Mouse (Mus musculus) heart, embryonic 10.5 days (tissue): Measurements from ENCODE around the gene Frmpd2. TPM values are rescaled to one million over a fixed set of nuclear protein-coding genes. Genes with fewer than 3 reads are reported as not detected.
"Not testable (repeated sequence)": the region's sequence is repeated elsewhere in the genome, so short reads cannot be mapped to it uniquely, and the experiment has no call there.

Experiments
- DNase-seq: peaks from one replicate; pipeline ENCODE4 v3.0.0-alpha.2; 2017; ENCODE audit warnings: low spot score
- H3K27ac ChIP-seq: fragments of 300-500 bp; sonication (generic); 2 replicates; pipeline ENCODE4 v1.5.1; 2016; ENCODE audit warnings: mild to moderate bottlenecking
- H3K27me3 ChIP-seq: fragments of 300-500 bp; sonication (generic); 2 replicates; pipeline ENCODE4 v1.6.1; 2016; ENCODE audit warnings: mild to moderate bottlenecking; ENCODE audit not compliant: poor library complexity, insufficient read depth, severe bottlenecking
- H3K36me3 ChIP-seq: fragments of 300-500 bp; sonication (generic); 2 replicates; pipeline ENCODE4 v1.6.1; 2016; ENCODE audit warnings: mild to moderate bottlenecking, moderate library complexity
- H3K4me1 ChIP-seq: fragments of 300-500 bp; sonication (generic); 2 replicates; pipeline ENCODE4 v1.6.1; 2016; ENCODE audit warnings: mild to moderate bottlenecking
- H3K4me3 ChIP-seq: fragments of 300-500 bp; sonication (generic); 2 replicates; pipeline ENCODE4 v1.5.1; 2016; ENCODE audit warnings: mild to moderate bottlenecking, moderate library complexity
- H3K9me3 ChIP-seq: fragments of 300-500 bp; sonication (generic); 2 replicates; pipeline ENCODE4 v1.6.1; 2016; ENCODE audit warnings: mild to moderate bottlenecking, moderate library complexity
- WGBS: fragments of 180-500 bp; shearing (Covaris S2); methylation state at CpG from one replicate; pipeline ENCODE4 v1.1.7; 2016; 5-methylcytosine and 5-hydroxymethylcytosine counted together
- polyA plus RNA-seq: library from polyadenylated mRNA; unstranded; fragments of >200 nt; fragmentation: Nextera tagmentation; extraction: Ambion mirVana; gene quantifications from 2 replicates; pipeline ENCODE4 v1.2.1, GENCODE M21; 2016

Gene Frmpd2
- 0.05 and 0.09 TPM in 2 replicates for polyA plus RNA-seq

DNA sequence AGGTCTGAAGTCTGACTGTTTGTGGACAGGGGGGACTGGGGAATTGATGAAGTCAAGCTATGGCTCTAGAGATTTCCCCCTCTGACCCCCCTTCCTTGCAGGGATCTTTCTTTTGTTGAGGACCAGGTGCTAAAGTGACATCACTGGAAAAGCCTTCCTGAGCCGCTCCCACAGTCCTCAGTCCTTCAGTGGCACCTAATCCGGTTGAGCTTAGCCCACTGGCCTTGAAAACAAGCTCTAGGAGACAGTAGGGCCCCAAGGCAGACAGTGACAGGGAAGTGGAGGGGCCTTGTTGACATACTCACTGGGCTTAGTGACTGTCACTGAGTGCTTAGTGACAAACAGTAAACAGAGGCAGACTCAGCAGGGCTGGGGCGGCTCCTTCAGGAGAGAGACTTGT lies at the start of gene Frmpd2:
Frmpd2 (plus strand) TSS at position 366 of the 400 bp plus-strand sequence.
- no peaks in the 10 kb centered on the region for H3K9me3 ChIP-seq
- peaks cover 13% of the 10 kb centered on the region for H3K4me1 ChIP-seq
- no peak within 1 kb of the TSS for H3K4me3 ChIP-seq
- H3K27ac ChIP-seq, result 0 out of 2 replicates have a peak within 1 kb of the TSS, but pooled peaks have one; percentile 6
- H3K36me3 ChIP-seq, result no peaks in the 10 kb centered on the region
- WGBS, result 30% methylated on average over 3 of the region's 3 CpGs
- H3K27me3 ChIP-seq, result no peaks in the 10 kb centered on the region
- no peak for DNase-seq

DNA sequence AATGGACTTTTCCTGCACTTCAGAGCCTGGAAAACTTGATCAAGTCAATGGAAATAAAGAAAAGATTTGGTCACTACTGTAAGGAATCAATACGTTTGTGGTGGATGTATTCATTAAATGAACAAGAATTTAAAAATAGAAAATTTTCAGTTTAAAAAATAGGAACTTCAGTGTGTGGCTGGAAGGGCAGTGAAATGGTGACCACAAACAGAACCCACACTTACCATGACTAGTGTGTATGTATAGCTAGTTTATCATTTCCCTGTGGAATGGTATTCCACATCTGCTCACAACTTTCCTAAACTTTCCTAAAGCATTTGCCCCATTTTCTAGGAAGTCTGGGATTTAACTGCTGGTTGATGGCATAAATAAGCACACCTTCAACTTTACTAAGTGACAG lies 48.5 kb upstream of the Frmpd2 start:
- DNase-seq, result no peak
- H3K36me3 ChIP-seq, result 0 out of 2 replicates have a peak, but pooled peaks cover 5% of the 10 kb centered on the region
- WGBS, result 88% methylated on average over 1 of the region's 1 CpGs
- H3K27me3 ChIP-seq, result no peaks in the 10 kb centered on the region
- H3K4me1 ChIP-seq, result peaks cover 7% of the 10 kb centered on the region; the same call in 1 of the 2 replicates
- no peaks in the 10 kb centered on the region for H3K9me3 ChIP-seq
- H3K27ac ChIP-seq, result no peak overlapping the region
- H3K4me3 ChIP-seq, result no peak overlapping the region

DNA sequence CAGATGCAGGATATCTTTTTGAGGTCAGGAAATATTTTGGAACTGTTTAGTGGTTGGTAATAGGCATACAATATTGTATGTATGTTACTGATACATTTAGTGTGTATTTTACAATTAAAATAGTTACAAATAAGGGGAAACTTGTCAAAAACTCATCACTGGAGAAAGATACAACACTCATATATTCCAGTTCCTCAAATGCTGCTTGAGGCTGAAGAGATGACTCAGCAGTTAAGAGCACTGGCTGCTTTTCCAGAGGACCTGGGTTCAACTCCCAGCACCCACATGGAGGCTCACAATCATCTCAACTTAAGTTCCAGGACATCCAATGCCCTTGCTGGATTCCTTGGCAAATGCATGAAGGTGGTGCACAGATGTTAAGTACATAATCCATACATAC lies 47.4 kb upstream of the Frmpd2 start:
- 0 out of 2 replicates have a peak, but pooled peaks cover 5% of the 10 kb centered on the region for H3K36me3 ChIP-seq
- H3K27me3 ChIP-seq, result no peaks in the 10 kb centered on the region
- no peak overlapping the region for H3K4me3 ChIP-seq
- DNase-seq, result no peak
- H3K9me3 ChIP-seq, result no peaks in the 10 kb centered on the region
- no peak overlapping the region for H3K27ac ChIP-seq
- H3K4me1 ChIP-seq, result peaks cover 7% of the 10 kb centered on the region; the same call in 1 of the 2 replicates

DNA sequence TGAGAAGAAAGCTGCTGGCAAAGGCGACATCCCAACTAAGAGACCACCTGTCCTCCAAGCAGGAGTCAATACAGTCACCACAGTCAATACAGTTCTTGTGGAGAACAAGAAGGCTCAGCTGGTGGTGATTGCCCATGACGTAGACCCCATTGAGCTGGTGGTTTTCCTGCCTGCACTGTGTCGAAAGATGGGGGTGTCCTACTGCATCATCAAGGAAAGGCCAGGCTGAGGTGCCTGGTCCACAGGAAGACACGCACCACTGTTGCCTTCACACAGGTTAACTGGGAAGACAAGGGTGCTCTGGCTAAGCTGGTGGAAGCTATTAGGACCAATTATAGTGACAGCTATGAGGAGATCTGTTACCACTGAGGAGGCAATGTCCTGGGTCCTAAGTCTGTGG lies 39.0 kb upstream of the Frmpd2 start:
- DNase-seq, H3K27me3 ChIP-seq, H3K27ac ChIP-seq, H3K4me3 ChIP-seq, H3K4me1 ChIP-seq: not testable (repeated sequence)
- WGBS, result 89% methylated on average over 4 of the region's 4 CpGs
- H3K36me3 ChIP-seq, result peaks cover 14% of the 10 kb centered on the region
- peaks cover 11% of the 10 kb centered on the region for H3K9me3 ChIP-seq

DNA sequence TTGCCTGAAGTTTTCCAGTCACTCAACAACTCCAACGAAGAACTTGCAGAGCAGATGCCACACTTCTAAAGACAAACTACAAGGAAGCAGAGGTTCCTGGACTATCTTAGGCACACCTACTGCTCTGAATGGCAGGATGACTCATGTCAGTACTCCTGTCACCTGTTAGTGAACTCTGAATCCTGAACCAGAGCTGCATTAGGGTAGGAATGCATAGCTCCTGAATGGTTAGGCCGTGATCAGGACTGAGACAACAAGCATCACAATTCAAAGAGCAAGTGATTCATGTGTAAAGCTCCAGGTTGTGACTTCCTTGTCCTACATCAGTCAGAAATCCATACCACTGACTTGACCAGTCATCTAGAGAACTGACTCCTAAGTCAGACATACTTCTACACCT lies 27.7 kb upstream of the Frmpd2 start:
- Histone ChIP-seq H3K36me3 (no peaks in the 10 kb centered on the region), H3K9me3 (no peaks in the 10 kb centered on the region), H3K4me1 (peaks cover 26% of the 10 kb centered on the region), H3K27ac (no peak overlapping the region), H3K4me3 (no peak overlapping the region), H3K27me3 (peaks cover 4% of the 10 kb centered on the region)
- 57% methylated on average over 2 of the region's 2 CpGs for WGBS
- DNase-seq, result no peak

DNA sequence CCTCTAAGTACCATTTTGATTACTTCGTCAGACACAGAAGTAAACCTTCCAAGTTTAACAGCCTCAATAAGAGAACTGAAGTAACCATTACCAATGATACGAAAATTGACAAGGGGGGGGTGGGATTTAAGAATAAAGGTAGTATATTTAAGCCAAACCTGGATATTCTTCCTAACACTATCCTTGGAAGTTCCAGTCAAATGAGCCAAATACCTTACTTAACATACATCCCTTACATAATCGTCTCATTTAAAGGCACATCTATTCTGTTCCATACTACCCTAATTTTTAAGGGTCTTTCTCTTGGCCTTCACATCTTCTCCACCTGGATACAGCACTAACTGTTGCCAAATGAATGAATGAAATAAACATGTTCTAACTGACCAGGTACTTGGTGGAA lies 25.5 kb upstream of the Frmpd2 start:
- Histone ChIP-seq H3K4me3 (peak overlapping the region; percentile 90), H3K27me3 (peaks cover 21% of the 10 kb centered on the region), H3K4me1 (peaks cover 26% of the 10 kb centered on the region), H3K36me3 (no peaks in the 10 kb centered on the region), H3K9me3 (no peaks in the 10 kb centered on the region), H3K27ac (peak overlapping the region; percentile 99)
- WGBS, result 51% methylated on average over 3 of the region's 3 CpGs
- no peak for DNase-seq

DNA sequence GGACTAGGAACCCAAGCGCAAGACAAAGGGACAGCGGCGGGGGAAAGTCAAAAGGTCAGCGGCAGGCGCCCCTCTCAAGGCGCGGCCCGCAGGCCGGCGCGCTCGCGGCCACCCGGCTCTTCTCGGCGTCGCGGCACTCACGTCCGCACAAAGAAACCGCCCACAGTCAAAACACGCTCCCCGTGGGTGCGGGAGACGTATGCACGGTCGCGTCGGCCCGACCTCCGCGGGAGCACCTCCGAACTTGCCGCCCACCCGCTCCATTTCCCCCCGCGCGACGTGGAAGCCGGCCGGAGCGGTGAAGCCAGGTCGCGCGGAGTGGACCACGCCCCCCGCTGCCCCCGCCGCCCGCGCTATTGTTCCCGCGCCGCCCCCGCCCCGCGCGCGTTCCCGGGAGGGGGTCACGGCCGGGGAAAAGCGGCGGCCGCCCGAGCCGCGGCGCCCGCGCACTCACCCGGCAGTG lies 24.9 kb upstream of the Frmpd2 start:
- peak; percentile 83 for DNase-seq
- H3K27ac ChIP-seq, result peak overlapping the region; percentile 99
- no peaks in the 10 kb centered on the region for H3K9me3 ChIP-seq
- peaks cover 24% of the 10 kb centered on the region for H3K4me1 ChIP-seq
- peak overlapping the region; percentile 90 for H3K4me3 ChIP-seq
- H3K27me3 ChIP-seq, result peaks cover 22% of the 10 kb centered on the region
- H3K36me3 ChIP-seq, result no peaks in the 10 kb centered on the region
- WGBS, result under 1% methylated on average over 66 of the region's 72 CpGs

DNA sequence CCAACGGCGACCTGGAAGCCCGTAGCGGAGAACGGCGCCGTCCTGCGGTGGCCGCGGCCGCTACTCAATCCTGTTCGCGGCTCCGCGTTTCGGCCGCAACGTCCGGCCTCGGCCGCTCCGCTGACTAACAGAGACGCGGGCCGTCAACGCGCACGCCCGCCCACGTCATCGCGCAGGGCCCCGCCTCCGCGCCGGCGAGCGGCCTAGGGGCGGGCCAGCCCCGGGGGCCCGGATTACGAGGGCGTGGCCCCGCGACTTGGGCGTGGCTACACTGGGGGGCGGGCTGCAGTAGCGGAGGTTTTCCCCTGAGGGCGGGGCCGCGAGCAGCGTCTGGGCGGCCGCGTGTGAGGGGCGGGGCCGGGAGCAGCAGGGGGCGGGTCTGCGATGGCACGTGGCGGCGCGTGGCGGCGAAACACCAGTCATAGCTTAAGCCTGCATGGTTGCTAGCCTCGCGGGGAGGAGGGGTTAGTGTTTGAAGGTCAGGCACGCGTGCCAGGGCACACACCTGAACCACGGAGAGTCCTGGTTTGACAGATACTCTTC lies 24.4 kb upstream of the Frmpd2 start, which contains the start of gene Mapk8:
Mapk8 (minus strand) TSS at position 132 of the 543 bp plus-strand sequence.
- Histone ChIP-seq H3K4me3 (peak within 1 kb of the TSS; percentile 90), H3K36me3 (no peaks in the 10 kb centered on the region), H3K9me3 (no peaks in the 10 kb centered on the region), H3K4me1 (peaks cover 22% of the 10 kb centered on the region), H3K27me3 (peaks cover 22% of the 10 kb centered on the region), H3K27ac (peak within 1 kb of the TSS; percentile 99)
- peak; percentile 97 for DNase-seq
- 1% methylated on average over 67 of the region's 70 CpGs for WGBS

DNA sequence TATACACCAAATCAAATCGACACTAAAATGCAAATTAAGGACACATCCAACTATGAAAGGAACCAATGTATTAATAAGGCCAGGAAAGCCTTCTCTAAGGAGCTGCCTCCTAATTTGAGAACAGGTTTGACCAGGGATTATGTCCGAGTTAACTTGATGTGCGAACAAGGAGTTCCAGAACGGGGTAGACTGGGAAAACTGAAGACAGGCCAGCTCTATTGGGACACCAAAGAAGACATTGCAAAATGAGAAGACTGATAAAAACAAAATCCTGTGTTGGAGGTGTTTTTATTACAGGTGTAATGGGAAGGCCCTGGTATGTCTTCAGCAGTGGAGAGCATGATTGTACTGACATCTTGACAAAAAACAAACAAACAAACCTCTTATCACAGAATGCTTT lies 23.2 kb upstream of the Frmpd2 start:
- no peaks in the 10 kb centered on the region for H3K36me3 ChIP-seq
- H3K4me1 ChIP-seq, result peaks cover 22% of the 10 kb centered on the region
- H3K27ac ChIP-seq, result no peak overlapping the region
- no peak for DNase-seq
- H3K9me3 ChIP-seq, result no peaks in the 10 kb centered on the region
- H3K27me3 ChIP-seq, result peaks cover 22% of the 10 kb centered on the region
- WGBS, result 81% methylated on average over 4 of the region's 4 CpGs
- H3K4me3 ChIP-seq, result no peak overlapping the region

DNA sequence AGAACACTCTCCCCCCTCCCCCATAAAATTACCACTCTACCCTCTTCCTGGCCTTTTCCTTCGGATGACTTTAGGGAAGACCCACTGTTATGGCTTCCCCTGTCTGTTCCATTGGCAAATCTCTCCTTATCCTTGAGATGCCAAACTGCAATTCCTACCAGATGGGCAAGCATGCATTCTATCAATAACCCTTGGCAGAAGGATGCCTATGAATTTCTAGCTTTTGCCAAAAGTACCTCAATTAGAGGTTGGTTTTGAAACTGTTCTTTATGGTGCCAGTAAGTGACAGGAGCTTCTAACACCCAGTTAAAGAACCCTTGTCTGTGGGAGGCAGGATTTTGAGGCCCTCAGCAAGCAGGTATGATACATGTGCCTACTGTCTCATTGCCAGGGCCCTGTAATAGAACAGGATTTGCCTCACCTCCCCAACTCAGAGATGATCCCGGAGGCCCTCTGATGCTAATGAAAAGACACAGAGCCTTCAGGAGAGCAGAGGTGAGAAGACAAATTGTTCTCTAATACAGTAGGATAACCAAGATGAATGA lies 22.1 kb upstream of the Frmpd2 start:
- H3K9me3 ChIP-seq, result no peaks in the 10 kb centered on the region
- no peaks in the 10 kb centered on the region for H3K36me3 ChIP-seq
- H3K27ac ChIP-seq, result no peak overlapping the region
- H3K4me1 ChIP-seq, result peaks cover 16% of the 10 kb centered on the region
- no peak overlapping the region for H3K4me3 ChIP-seq
- no peak for DNase-seq
- 58% methylated on average over 2 of the region's 2 CpGs for WGBS
- H3K27me3 ChIP-seq, result peaks cover 22% of the 10 kb centered on the region

DNA sequence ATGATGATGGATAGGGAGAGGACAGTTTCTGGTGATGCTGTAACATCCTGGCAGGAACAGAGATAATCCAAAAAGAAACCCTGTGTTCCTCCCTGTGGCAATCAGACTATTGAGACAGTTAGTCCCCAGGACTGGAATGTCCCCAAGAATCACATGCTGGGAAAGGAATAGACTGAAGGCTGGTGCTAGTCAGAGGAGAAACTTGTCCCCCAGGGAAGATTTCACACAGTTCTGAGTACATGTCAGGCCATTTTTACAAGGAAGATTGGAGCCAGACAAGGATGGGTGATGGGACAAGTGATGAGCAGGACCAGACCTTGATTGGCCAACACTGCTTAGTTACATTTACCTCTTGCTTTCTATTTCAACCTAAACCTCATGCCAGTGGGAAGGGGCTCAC lies 21.2 kb upstream of the Frmpd2 start:
- peaks cover 12% of the 10 kb centered on the region for H3K4me1 ChIP-seq
- H3K27ac ChIP-seq, result no peak overlapping the region
- no peak for DNase-seq
- no peaks in the 10 kb centered on the region for H3K9me3 ChIP-seq
- H3K4me3 ChIP-seq, result no peak overlapping the region
- H3K36me3 ChIP-seq, result no peaks in the 10 kb centered on the region
- H3K27me3 ChIP-seq, result peaks cover 22% of the 10 kb centered on the region

DNA sequence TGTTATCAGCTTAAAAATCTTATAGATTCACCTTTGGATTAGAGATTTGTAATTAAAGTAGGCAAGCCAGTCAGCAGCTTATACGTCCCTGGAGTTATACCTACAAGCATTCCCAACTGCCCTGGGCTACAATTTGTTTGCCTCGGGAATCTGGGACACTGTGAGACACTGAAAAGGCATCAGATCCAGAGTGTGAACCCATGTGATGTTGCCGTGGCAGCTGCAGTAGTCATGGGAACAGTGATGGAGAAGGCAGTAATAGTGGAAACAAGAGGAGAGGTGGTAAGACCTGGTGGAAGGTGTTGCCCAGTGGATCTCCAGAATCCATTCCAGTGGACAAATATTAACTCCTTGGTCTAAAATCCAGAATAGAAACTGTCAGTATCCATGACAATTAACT lies 7.8 kb upstream of the Frmpd2 start:
- Histone ChIP-seq H3K27me3 (no peaks in the 10 kb centered on the region), H3K9me3 (no peaks in the 10 kb centered on the region), H3K4me3 (no peak overlapping the region), H3K36me3 (no peaks in the 10 kb centered on the region), H3K27ac (no peak overlapping the region), H3K4me1 (no peaks in the 10 kb centered on the region)
- DNase-seq, result no peak
- 73% methylated on average over 3 of the region's 3 CpGs for WGBS

DNA sequence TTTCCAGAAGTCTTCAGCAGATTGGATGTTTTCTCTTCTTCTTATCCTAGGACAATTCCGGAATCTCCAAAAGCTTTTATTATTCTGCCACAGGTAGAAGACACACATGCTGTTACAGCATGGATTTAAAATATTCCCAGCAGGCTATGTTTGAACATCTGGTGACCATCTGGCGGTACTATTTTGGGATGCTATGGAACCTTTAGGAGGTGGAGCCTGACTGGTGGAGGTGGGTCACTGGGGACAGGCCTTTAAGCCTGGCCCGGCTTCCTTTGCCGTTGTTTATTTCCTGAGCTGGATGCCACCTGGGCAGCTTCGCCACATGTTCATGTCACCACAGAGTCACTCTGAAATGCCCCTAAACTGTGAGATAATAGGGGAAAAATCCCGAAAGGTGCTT lies 3.7 kb upstream of the Frmpd2 start:
- 71% methylated on average over 6 of the region's 6 CpGs for WGBS
- H3K4me1 ChIP-seq, result peaks cover 7% of the 10 kb centered on the region
- H3K9me3 ChIP-seq, result no peaks in the 10 kb centered on the region
- H3K36me3 ChIP-seq, result no peaks in the 10 kb centered on the region
- H3K27ac ChIP-seq, result no peak overlapping the region
- DNase-seq, result no peak
- H3K27me3 ChIP-seq, result no peaks in the 10 kb centered on the region
- no peak overlapping the region for H3K4me3 ChIP-seq

DNA sequence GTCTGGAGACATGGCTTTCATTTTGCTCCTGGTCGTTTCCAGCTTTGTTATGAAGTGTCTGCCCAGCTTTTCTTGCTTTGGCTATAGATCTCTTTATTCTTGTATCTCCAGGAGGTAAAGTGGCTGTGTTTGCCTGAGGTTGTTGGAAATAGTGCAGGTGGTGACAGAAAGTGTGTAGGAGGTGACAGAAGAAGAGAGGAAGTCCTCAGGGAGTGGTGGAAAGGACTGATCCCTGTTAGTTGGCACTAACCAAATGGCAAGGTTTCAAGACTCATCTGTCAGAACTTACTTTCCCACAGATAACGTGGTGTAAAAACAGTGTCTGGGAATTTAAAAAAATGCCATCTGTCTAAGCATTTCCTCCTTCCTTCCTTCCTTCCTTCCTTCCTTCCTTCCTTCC lies 3.0 kb downstream of the Frmpd2 start:
- Histone ChIP-seq H3K36me3 (no peaks in the 10 kb centered on the region), H3K27me3 (no peaks in the 10 kb centered on the region), H3K4me1 (peaks cover 16% of the 10 kb centered on the region), H3K27ac (no peak overlapping the region), H3K4me3 (no peak overlapping the region), H3K9me3 (no peaks in the 10 kb centered on the region)
- DNase-seq, result peak; percentile 10
- 53% methylated on average over 2 of the region's 2 CpGs for WGBS
